Mouse (Mus musculus) G1E (cell line): ENCODE measurements at regions not wholly inside any gene's neighbourhood (a gene's known extent, or its start where the extent isn't known, plus 50 kb on each side); places are given as distances from the start of the nearest gene placed in this dataset.

ENCODE experiments used
- CTCF ChIP-seq: IDR thresholded peaks from 2 replicates; pipeline ENCODE4 v1.5.1; 2012; ENCODE audit warnings: low read depth, low read length, inconsistent platforms, mixed read lengths
- GATA1 ChIP-seq: IDR thresholded peaks from 2 replicates; pipeline ENCODE4 v1.6.1; 2012; ENCODE audit warnings: borderline replicate concordance, low read length, inconsistent platforms, mixed read lengths
- POLR2AphosphoS5 ChIP-seq: IDR thresholded peaks from 2 replicates; pipeline ENCODE4 v1.6.1; 2012; ENCODE audit warnings: low read depth, low read length, inconsistent platforms; ENCODE audit not compliant: insufficient replicate concordance
- TAL1 ChIP-seq: conservative IDR thresholded peaks from 2 replicates; pipeline ENCODE4 v1.6.1; 2012; ENCODE audit warnings: low read depth, low read length, inconsistent platforms, mixed read lengths

GRCm38 (mm10) chr12:59770980-59771379 lies 551.5 kb upstream of the Fbxo33 start:
- no peak for TF ChIP-seq CTCF
- no peak for TF ChIP-seq GATA1
- TF ChIP-seq TAL1: no peak
- TF ChIP-seq POLR2AphosphoS5: no peak
